Mouse (Mus musculus): Measurements from ENCODE around the gene Srgap3. TPM values are rescaled to one million over a fixed set of nuclear protein-coding genes. Genes with fewer than 3 reads are reported as not detected.

The Srgap3 gene
- polyA plus RNA-seq, 1 experiment from 2014 or later, result 4.9 TPM

- H3K9me3 ChIP-seq (replicated peaks), result no peaks in the 10 kb centered on the region
- no peaks in the 10 kb centered on the region for H3K36me3 ChIP-seq
- peaks cover 38% of the 10 kb centered on the region for H3K4me1 ChIP-seq
- peak overlapping the region; percentile 53 for H3K9ac ChIP-seq
- no peaks in the 10 kb centered on the region for H3K27me3 ChIP-seq
- WGBS, result 13% methylated on average over 12 of the region's 12 CpGs
- ATAC-seq (replicated peaks; ENCODE audit: low FRiP score), result no peak
- peak overlapping the region; percentile 56 for H3K4me3 ChIP-seq (replicated peaks)
- peak overlapping the region; percentile 59 for H3K27ac ChIP-seq
- peak overlapping the region; percentile 84 for H3K4me2 ChIP-seq
Measured at GRCm38 (mm10) chr6:112946021-112946811, 850 bp downstream of the Srgap3 start.

DNA sequence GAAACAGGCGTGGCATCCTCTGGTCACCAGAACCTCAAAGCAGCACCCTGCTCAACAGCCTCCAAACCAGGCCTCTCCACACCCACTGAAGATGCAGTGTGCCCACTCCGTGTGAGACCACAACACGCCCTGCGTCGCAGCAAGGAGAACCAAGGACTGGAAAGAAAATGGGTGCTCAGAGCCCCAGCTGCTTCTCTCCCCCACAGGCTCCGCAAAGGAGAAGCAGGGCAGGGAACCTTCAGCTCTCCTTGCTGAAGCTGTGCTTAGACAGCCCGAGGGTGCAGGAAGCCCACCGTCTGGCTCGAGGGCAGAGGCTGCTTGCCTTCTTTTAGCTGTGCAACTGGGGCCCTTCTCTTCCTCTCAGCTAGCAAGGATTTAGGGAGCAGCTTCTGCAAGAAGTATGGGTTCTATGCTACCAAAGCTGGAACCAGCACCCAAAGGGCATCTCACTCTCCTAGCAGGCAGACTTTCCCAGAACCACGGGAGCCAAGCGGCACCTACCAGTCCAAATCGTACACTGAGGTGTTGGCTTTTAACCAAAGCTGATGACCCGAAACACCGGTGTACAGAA, 1.8 kb downstream of the Srgap3 start:
- Histone ChIP-seq H3K4me1 (peaks cover 38% of the 10 kb centered on the region), H3K27me3 (no peaks in the 10 kb centered on the region), H3K4me2 (peak overlapping the region; percentile 84), H3K9me3 (replicated peaks) (no peaks in the 10 kb centered on the region), H3K36me3 (no peaks in the 10 kb centered on the region), H3K9ac (peak overlapping the region; percentile 33; the same call in 1 of the 2 replicates), H3K4me3 (replicated peaks) (peak overlapping the region; percentile 56), H3K27ac (0 out of 2 replicates have a peak overlapping the region, but pooled peaks have one; percentile 4)
- 28% methylated on average over 14 of the region's 14 CpGs for WGBS
- ATAC-seq (replicated peaks; ENCODE audit: low FRiP score), result no peak

DNA sequence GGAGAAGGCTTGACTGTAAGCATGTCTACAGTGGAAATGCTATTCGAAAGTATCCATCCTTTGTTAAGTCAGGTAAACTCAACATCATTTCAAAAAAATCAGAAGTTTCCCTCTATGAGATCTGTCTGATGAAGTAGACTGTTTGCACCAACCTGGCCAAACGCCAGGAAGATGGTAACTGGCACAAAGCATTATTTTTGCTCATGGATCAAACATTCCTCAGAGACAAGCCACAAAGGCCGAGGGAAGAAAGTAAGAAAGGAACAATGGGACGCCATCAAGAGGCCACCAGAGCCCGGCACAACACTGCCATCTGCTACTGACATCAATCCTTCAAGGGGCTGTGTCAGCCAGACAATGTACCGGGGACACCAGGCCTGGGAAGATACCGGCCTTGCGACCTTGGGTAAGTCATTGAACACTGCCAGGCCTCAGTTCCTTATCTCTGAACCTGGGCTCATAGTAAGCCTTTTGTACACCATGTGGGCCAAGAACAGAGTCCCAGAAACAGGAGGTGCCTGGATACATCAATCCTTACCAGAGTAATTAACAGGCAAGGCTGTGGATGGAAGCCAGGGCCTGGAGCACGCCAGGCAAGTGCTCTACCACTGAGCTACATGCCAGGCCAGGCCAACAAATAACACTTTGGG, 3.3 kb downstream of the Srgap3 start:
- Histone ChIP-seq H3K9me3 (replicated peaks) (0 out of 2 replicates have a peak, but pooled peaks cover under 1% of the 10 kb centered on the region), H3K36me3 (no peaks in the 10 kb centered on the region), H3K4me3 (replicated peaks) (no peak overlapping the region), H3K27ac (no peak overlapping the region), H3K27me3 (no peaks in the 10 kb centered on the region), H3K9ac (no peak overlapping the region), H3K4me2 (no peak overlapping the region), H3K4me1 (peaks cover 29% of the 10 kb centered on the region)
- 86% methylated on average over 9 of the region's 9 CpGs for WGBS
- no peak for ATAC-seq (replicated peaks; ENCODE audit: low FRiP score)

DNA sequence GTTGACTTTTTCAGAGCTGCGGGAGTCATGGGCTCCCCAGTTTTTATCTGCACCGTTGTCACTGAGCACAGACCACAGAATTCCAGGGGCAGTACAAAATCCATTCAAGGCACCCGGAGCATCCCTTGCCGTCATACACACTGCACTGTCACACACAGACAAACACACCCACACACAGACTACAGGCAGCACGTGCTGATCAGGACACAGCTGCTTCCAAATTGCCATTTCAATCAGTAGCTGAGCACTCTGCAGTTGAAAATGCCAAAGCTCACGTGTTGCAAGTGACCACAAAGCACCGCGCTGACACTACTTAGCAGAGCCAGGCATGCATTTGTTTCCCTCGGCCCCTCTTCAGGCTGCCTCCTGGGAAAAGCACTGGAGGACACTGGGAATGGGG, 7.8 kb downstream of the Srgap3 start:
- H3K4me1 ChIP-seq, result no peaks in the 10 kb centered on the region
- 0 out of 2 replicates have a peak, but pooled peaks cover 3% of the 10 kb centered on the region for H3K9me3 ChIP-seq (replicated peaks)
- H3K27me3 ChIP-seq, result no peaks in the 10 kb centered on the region
- no peak overlapping the region for H3K9ac ChIP-seq
- no peak overlapping the region for H3K27ac ChIP-seq
- WGBS, result 87% methylated on average over 9 of the region's 9 CpGs
- H3K4me3 ChIP-seq (replicated peaks), result no peak overlapping the region
- H3K36me3 ChIP-seq, result no peaks in the 10 kb centered on the region
- ATAC-seq (replicated peaks; ENCODE audit: low FRiP score), result no peak
- no peak overlapping the region for H3K4me2 ChIP-seq

- WGBS, result 76% methylated on average over 2 of the region's 2 CpGs
- Histone ChIP-seq H3K27ac (no peak overlapping the region), H3K27me3 (no peaks in the 10 kb centered on the region), H3K4me2 (no peak overlapping the region), H3K9ac (no peak overlapping the region), H3K36me3 (no peaks in the 10 kb centered on the region), H3K4me3 (replicated peaks) (no peak overlapping the region), H3K9me3 (replicated peaks) (0 out of 2 replicates have a peak, but pooled peaks cover 3% of the 10 kb centered on the region), H3K4me1 (no peaks in the 10 kb centered on the region)
- no peak for ATAC-seq (replicated peaks; ENCODE audit: low FRiP score)
Measured at GRCm38 (mm10) chr6:112937791-112938190, 9.3 kb downstream of the Srgap3 start.

DNA sequence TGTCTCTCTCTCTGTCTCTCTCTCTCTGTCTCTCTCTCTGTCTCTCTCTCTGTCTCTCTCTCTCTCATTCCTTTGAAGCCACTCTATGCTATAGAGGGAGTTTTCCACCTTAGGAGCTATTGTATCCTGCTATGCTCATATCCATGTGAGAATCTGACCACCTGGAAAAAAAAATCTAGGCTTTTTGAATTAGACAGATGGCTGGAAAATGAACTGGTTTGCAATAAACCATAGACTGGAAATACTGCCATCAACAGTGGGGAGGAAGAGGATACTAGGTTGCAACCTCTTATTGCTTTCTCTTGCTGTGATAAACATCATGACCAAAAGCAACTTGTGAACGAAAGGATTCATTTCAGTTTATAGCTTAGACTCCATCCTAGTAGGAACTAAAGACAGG, 12.6 kb downstream of the Srgap3 start:
- Histone ChIP-seq H3K27me3 (no peaks in the 10 kb centered on the region), H3K4me3 (replicated peaks) (no peak overlapping the region), H3K27ac (no peak overlapping the region), H3K4me1 (0 out of 2 replicates have a peak, but pooled peaks cover 2% of the 10 kb centered on the region), H3K4me2 (no peak overlapping the region), H3K36me3 (no peaks in the 10 kb centered on the region), H3K9me3 (replicated peaks) (0 out of 2 replicates have a peak, but pooled peaks cover 3% of the 10 kb centered on the region), H3K9ac (no peak overlapping the region)
- 49% methylated on average over 1 of the region's 1 CpGs for WGBS
- no peak for ATAC-seq (replicated peaks; ENCODE audit: low FRiP score)

DNA sequence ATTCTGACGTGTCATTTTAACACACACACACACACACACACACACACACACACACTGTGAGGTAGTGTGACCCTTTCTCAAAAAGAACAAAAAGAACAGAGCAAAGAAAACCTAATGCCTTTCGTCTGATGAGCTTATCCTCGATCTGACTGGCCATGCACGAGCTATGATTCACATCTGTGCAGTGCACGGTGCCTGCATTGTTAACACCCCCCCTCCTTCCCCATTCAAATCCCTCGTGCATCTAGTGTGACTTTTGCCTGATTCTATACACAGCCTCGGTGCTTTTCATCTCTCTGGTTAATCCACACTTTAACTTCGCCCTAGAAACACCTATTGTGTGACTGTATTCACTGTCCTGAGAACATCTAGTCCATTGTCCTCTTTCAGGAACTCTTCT, 14.5 kb downstream of the Srgap3 start:
- Histone ChIP-seq H3K9ac (no peak overlapping the region), H3K9me3 (replicated peaks) (no peaks in the 10 kb centered on the region), H3K27ac (no peak overlapping the region), H3K4me1 (0 out of 2 replicates have a peak, but pooled peaks cover 2% of the 10 kb centered on the region), H3K27me3 (no peaks in the 10 kb centered on the region), H3K4me3 (replicated peaks) (no peak overlapping the region), H3K36me3 (no peaks in the 10 kb centered on the region), H3K4me2 (no peak overlapping the region)
- no peak for ATAC-seq (replicated peaks; ENCODE audit: low FRiP score)
- 72% methylated on average over 8 of the region's 8 CpGs for WGBS

DNA sequence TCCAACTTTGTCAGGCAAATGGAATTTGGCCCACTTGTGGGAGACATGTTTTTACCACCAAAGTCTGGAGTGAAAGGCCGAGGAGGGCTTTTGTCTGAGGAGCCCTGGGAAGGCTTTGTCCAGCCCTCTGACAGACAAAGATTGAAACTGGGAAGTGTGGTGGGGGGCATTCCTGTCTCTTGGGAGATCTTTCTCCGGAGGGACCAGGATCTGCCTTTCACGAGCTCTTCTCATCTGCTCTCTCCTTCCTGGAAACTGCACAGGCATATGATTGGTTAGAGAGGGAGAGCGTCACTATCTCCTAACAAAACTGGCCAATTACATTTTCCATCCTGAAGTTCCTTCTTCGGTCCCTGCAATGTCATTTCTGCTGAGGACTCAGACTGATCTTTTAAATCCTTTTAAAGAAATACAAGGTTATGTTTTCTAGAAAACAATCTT, 17.0 kb downstream of the Srgap3 start:
- 51% methylated on average over 5 of the region's 5 CpGs for WGBS
- Histone ChIP-seq H3K4me3 (replicated peaks) (no peak overlapping the region), H3K27ac (no peak overlapping the region), H3K36me3 (no peaks in the 10 kb centered on the region), H3K9ac (no peak overlapping the region), H3K9me3 (replicated peaks) (no peaks in the 10 kb centered on the region), H3K4me2 (no peak overlapping the region), H3K4me1 (0 out of 2 replicates have a peak, but pooled peaks cover 6% of the 10 kb centered on the region), H3K27me3 (no peaks in the 10 kb centered on the region)
- no peak for ATAC-seq (replicated peaks; ENCODE audit: low FRiP score)

DNA sequence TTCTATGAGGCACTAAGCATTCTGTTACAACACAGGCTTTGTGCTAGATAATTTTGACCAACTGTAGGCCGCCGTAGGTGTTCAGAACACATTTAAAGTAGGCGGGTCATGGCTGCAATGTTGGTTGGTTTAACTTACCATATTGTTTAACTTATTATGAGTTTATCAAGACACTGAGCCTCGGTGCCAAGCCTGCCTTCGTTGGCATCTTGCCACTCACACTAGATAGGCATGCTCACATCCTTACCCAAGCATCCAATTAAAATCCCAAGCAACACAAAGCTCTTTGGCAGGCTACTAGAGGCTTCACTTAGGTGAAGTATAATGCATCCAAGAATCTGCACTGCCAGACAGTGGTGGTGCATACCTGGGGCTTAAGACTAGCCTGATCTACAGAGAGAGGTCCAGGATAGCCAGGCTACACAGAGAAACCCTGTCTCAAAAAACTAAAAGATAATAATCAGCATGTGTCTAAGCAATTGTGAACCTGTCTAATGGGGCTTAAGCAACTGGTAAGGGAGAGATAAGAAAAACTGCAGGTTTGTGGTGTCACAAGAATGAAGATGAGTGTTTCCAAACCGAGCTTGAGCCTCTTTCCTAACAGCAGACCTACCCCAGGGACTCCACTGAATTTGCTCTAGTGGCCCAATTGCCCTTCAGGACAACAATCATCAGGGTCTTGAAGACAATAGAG, 17.6 kb downstream of the Srgap3 start:
- WGBS, result 89% methylated on average over 6 of the region's 6 CpGs
- no peaks in the 10 kb centered on the region for H3K9me3 ChIP-seq (replicated peaks)
- no peak overlapping the region for H3K4me3 ChIP-seq (replicated peaks)
- H3K4me2 ChIP-seq, result no peak overlapping the region
- no peak overlapping the region for H3K9ac ChIP-seq
- no peaks in the 10 kb centered on the region for H3K27me3 ChIP-seq
- ATAC-seq (replicated peaks; ENCODE audit: low FRiP score), result no peak
- H3K27ac ChIP-seq, result no peak overlapping the region
- 0 out of 2 replicates have a peak, but pooled peaks cover 8% of the 10 kb centered on the region for H3K4me1 ChIP-seq
- H3K36me3 ChIP-seq, result no peaks in the 10 kb centered on the region

DNA sequence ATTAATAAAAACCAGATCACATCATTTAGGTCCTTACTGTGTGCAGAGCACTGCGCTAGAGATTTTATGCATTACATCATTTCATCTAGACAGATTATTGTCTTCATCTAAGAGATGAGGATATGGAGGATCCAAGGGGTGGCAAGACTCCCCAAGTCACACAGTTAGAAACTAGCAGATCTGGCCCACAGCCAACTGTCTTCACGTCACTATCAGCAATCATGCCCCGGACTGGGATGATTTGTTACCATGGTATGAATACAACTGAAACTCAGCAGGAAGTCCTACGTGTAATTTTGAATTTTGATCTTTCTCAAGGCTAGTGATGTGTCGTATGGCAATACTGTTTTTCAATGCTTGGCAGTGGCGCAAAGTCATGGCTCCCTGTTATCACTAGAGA, 18.2 kb downstream of the Srgap3 start:
- H3K36me3 ChIP-seq, result no peaks in the 10 kb centered on the region
- ATAC-seq (replicated peaks; ENCODE audit: low FRiP score), result no peak
- no peaks in the 10 kb centered on the region for H3K27me3 ChIP-seq
- WGBS, result 83% methylated on average over 6 of the region's 6 CpGs
- no peak overlapping the region for H3K4me2 ChIP-seq
- H3K9me3 ChIP-seq (replicated peaks), result no peaks in the 10 kb centered on the region
- H3K4me1 ChIP-seq, result 0 out of 2 replicates have a peak, but pooled peaks cover 8% of the 10 kb centered on the region
- no peak overlapping the region for H3K27ac ChIP-seq
- no peak overlapping the region for H3K9ac ChIP-seq
- H3K4me3 ChIP-seq (replicated peaks), result no peak overlapping the region

- Histone ChIP-seq H3K27me3 (no peaks in the 10 kb centered on the region), H3K4me2 (no peak overlapping the region), H3K4me1 (0 out of 2 replicates have a peak, but pooled peaks cover 8% of the 10 kb centered on the region), H3K9me3 (replicated peaks) (no peaks in the 10 kb centered on the region), H3K27ac (no peak overlapping the region), H3K4me3 (replicated peaks) (no peak overlapping the region), H3K36me3 (no peaks in the 10 kb centered on the region), H3K9ac (no peak overlapping the region)
- ATAC-seq (replicated peaks; ENCODE audit: low FRiP score), result no peak
- WGBS, result 90% methylated on average over 5 of the region's 5 CpGs
Measured at GRCm38 (mm10) chr6:112927341-112927740, 19.7 kb downstream of the Srgap3 start.
